Mouse (Mus musculus): ENCODE measurements at regions not wholly inside any gene's neighbourhood (a gene's known extent, or its start where the extent isn't known, plus 50 kb on each side); places are given as distances from the start of the nearest gene placed in this dataset.

GRCm38 (mm10) chr8:87131716-87132115 is 246.7 kb upstream of the N4bp1 start:
- TF ChIP-seq CTCF (IDR thresholded peaks at IDR 0.05; ENCODE audit: insufficient read depth, low read depth, low read length), result no peak
- TF ChIP-seq POLR2A (IDR thresholded peaks at IDR 0.05; ENCODE audit: insufficient read depth, low read depth, low read length), result no peak
- Histone ChIP-seq H3K4me1 (ENCODE audit: control insufficient read depth, insufficient read depth, low read length) (no peaks in the 10 kb centered on the region), H3K27ac (ENCODE audit: insufficient read depth, low read depth, low read length) (no peak overlapping the region), H3K4me3 (ENCODE audit: insufficient read depth, low read depth, low read length) (no peak overlapping the region)
- WGBS, result 82% methylated on average over 3 of the region's 3 CpGs

- WGBS, result 39% methylated on average over 3 of the region's 3 CpGs
- TF ChIP-seq POLR2A (IDR thresholded peaks at IDR 0.05; ENCODE audit: insufficient read depth, low read depth, low read length) (no peak), CTCF (IDR thresholded peaks at IDR 0.05; ENCODE audit: insufficient read depth, low read depth, low read length) (no peak)
- Histone ChIP-seq H3K4me3 (ENCODE audit: insufficient read depth, low read depth, low read length) (no peak overlapping the region), H3K27ac (ENCODE audit: insufficient read depth, low read depth, low read length) (no peak overlapping the region), H3K4me1 (ENCODE audit: control insufficient read depth, insufficient read depth, low read length) (no peaks in the 10 kb centered on the region)
Observed at GRCm38 (mm10) chr8:87130691-87131090, 245.6 kb upstream of the N4bp1 start.

- 81% methylated on average over 4 of the region's 4 CpGs for WGBS
- no peak overlapping the region for H3K4me3 ChIP-seq (ENCODE audit: insufficient read depth, low read depth, low read length)
- H3K27ac ChIP-seq (ENCODE audit: insufficient read depth, low read depth, low read length), result no peak overlapping the region
- TF ChIP-seq POLR2A (IDR thresholded peaks at IDR 0.05; ENCODE audit: insufficient read depth, low read depth, low read length) (no peak), CTCF (IDR thresholded peaks at IDR 0.05; ENCODE audit: insufficient read depth, low read depth, low read length) (no peak)
- H3K4me1 ChIP-seq (ENCODE audit: control insufficient read depth, insufficient read depth, low read length), result no peaks in the 10 kb centered on the region
Observed at GRCm38 (mm10) chr8:87128593-87128992, 243.5 kb upstream of the N4bp1 start.

GRCm38 (mm10) chr8:87116190-87116765 is 231.2 kb upstream of the N4bp1 start:
- Histone ChIP-seq H3K4me1 (ENCODE audit: control insufficient read depth, insufficient read depth, low read length) (no peaks in the 10 kb centered on the region), H3K27ac (ENCODE audit: insufficient read depth, low read depth, low read length) (no peak overlapping the region), H3K4me3 (ENCODE audit: insufficient read depth, low read depth, low read length) (no peak overlapping the region)
- 87% methylated on average over 14 of the region's 14 CpGs for WGBS
- no peak for TF ChIP-seq POLR2A (IDR thresholded peaks at IDR 0.05; ENCODE audit: insufficient read depth, low read depth, low read length)
- no peak for TF ChIP-seq CTCF (IDR thresholded peaks at IDR 0.05; ENCODE audit: insufficient read depth, low read depth, low read length)

- Histone ChIP-seq H3K27ac (ENCODE audit: insufficient read depth, low read depth, low read length) (no peak overlapping the region), H3K4me3 (ENCODE audit: insufficient read depth, low read depth, low read length) (no peak overlapping the region), H3K4me1 (ENCODE audit: control insufficient read depth, insufficient read depth, low read length) (no peaks in the 10 kb centered on the region)
- TF ChIP-seq POLR2A (IDR thresholded peaks at IDR 0.05; ENCODE audit: insufficient read depth, low read depth, low read length) (no peak), CTCF (IDR thresholded peaks at IDR 0.05; ENCODE audit: insufficient read depth, low read depth, low read length) (no peak)
- 89% methylated on average over 7 of the region's 7 CpGs for WGBS
Observed at GRCm38 (mm10) chr8:87112355-87112754, 227.3 kb upstream of the N4bp1 start.

GRCm38 (mm10) chr8:87105106-87105505 is 220.0 kb upstream of the N4bp1 start:
- TF ChIP-seq CTCF (IDR thresholded peaks at IDR 0.05; ENCODE audit: insufficient read depth, low read depth, low read length), result no peak
- no peak for TF ChIP-seq POLR2A (IDR thresholded peaks at IDR 0.05; ENCODE audit: insufficient read depth, low read depth, low read length)
- WGBS, result 45% methylated on average over 7 of the region's 7 CpGs
- no peaks in the 10 kb centered on the region for H3K4me1 ChIP-seq (ENCODE audit: control insufficient read depth, insufficient read depth, low read length)

GRCm38 (mm10) chr8:87095211-87095610 is 210.2 kb upstream of the N4bp1 start:
- TF ChIP-seq CTCF (IDR thresholded peaks at IDR 0.05; ENCODE audit: insufficient read depth, low read depth, low read length) (no peak), POLR2A (IDR thresholded peaks at IDR 0.05; ENCODE audit: insufficient read depth, low read depth, low read length) (no peak)
- H3K4me1 ChIP-seq (ENCODE audit: control insufficient read depth, insufficient read depth, low read length), result no peaks in the 10 kb centered on the region
- H3K27ac ChIP-seq (ENCODE audit: insufficient read depth, low read depth, low read length), result no peak overlapping the region
- 84% methylated on average over 2 of the region's 2 CpGs for WGBS
- no peak overlapping the region for H3K4me3 ChIP-seq (ENCODE audit: insufficient read depth, low read depth, low read length)

More at GRCm38 (mm10) chr8:87105106-87105505, 220.0 kb upstream of the N4bp1 start:
- Histone ChIP-seq H3K4me3 (ENCODE audit: insufficient read depth, low read depth, low read length) (no peak overlapping the region), H3K27ac (ENCODE audit: insufficient read depth, low read depth, low read length) (no peak overlapping the region)

- H3K4me3 ChIP-seq (ENCODE audit: insufficient read depth, low read depth, low read length), result no peak overlapping the region
- TF ChIP-seq CTCF (IDR thresholded peaks at IDR 0.05; ENCODE audit: insufficient read depth, low read depth, low read length) (no peak), POLR2A (IDR thresholded peaks at IDR 0.05; ENCODE audit: insufficient read depth, low read depth, low read length) (no peak)
- WGBS, result 71% methylated on average over 4 of the region's 4 CpGs
- no peaks in the 10 kb centered on the region for H3K4me1 ChIP-seq (ENCODE audit: control insufficient read depth, insufficient read depth, low read length)
- H3K27ac ChIP-seq (ENCODE audit: insufficient read depth, low read depth, low read length), result no peak overlapping the region
Observed at GRCm38 (mm10) chr8:87094685-87095084, 209.6 kb upstream of the N4bp1 start.

- TF ChIP-seq CTCF (IDR thresholded peaks at IDR 0.05; ENCODE audit: insufficient read depth, low read depth, low read length) (no peak), POLR2A (IDR thresholded peaks at IDR 0.05; ENCODE audit: insufficient read depth, low read depth, low read length) (no peak)
- WGBS, result 79% methylated on average over 10 of the region's 10 CpGs
- no peaks in the 10 kb centered on the region for H3K4me1 ChIP-seq (ENCODE audit: control insufficient read depth, insufficient read depth, low read length)
- no peak overlapping the region for H3K4me3 ChIP-seq (ENCODE audit: insufficient read depth, low read depth, low read length)
- H3K27ac ChIP-seq (ENCODE audit: insufficient read depth, low read depth, low read length), result no peak overlapping the region
Observed at GRCm38 (mm10) chr8:87093716-87094115, 208.7 kb upstream of the N4bp1 start.

GRCm38 (mm10) chr8:87093081-87093480 is 208.0 kb upstream of the N4bp1 start:
- WGBS, result 75% methylated on average over 5 of the region's 5 CpGs

More at GRCm38 (mm10) chr8:87093081-87093480, 208.0 kb upstream of the N4bp1 start:
- H3K4me3 ChIP-seq (ENCODE audit: insufficient read depth, low read depth, low read length), result no peak overlapping the region
- no peak overlapping the region for H3K27ac ChIP-seq (ENCODE audit: insufficient read depth, low read depth, low read length)
- H3K4me1 ChIP-seq (ENCODE audit: control insufficient read depth, insufficient read depth, low read length), result no peaks in the 10 kb centered on the region
- no peak for TF ChIP-seq CTCF (IDR thresholded peaks at IDR 0.05; ENCODE audit: insufficient read depth, low read depth, low read length)
- TF ChIP-seq POLR2A (IDR thresholded peaks at IDR 0.05; ENCODE audit: insufficient read depth, low read depth, low read length), result no peak
